19 mouse cellular contexts compared by ENCODE assay signal in genomic region chr3:130986708-130987107, GRCm38 (mm10).
DNase-seq lines count a peak whose midpoint lies in the region; ATAC-seq and TF ChIP-seq lines count a peak whose summit lies in the region.
"Had no signal": no experiment of that assay in that cellular context is flagged by ENCODE, and none has a peak within 500 bp of the region (broad histone marks: within the 10 kb centered on the region; RNA-seq: fewer than 3 reads in every experiment).

No protein-coding gene starts in this region.

- intact Hi-C loops in heart, postnatal 10 days (cut with DNase I), result no loop called here

- no peaks in the 10 kb centered on the region for H3K36me3 ChIP-seq in heart, embryonic 12.5 days
- no peaks in the 10 kb centered on the region for H3K36me3 ChIP-seq in lung, postnatal 0 days (ENCODE audit: insufficient read depth, low read length)
- no peaks in the 10 kb centered on the region for H3K36me3 ChIP-seq in forebrain, embryonic 14.5 days (ENCODE audit: control insufficient read depth, insufficient read depth, low read length)
- H3K36me3 ChIP-seq: embryonic facial prominence, embryonic 10.5 days; hindbrain, embryonic 15.5 days had no signal

- H3K9me3 ChIP-seq in heart, embryonic 12.5 days (replicated peaks), result peaks cover 8% of the 10 kb centered on the region; the same call in 1 of the 2 replicates
- H3K9me3 ChIP-seq in lung, postnatal 0 days (ENCODE audit: low read length), result no peaks in the 10 kb centered on the region
- no peaks in the 10 kb centered on the region for H3K9me3 ChIP-seq in forebrain, embryonic 14.5 days (replicated peaks; ENCODE audit: control insufficient read depth, low read length)
- H3K9me3 ChIP-seq: embryonic facial prominence, embryonic 10.5 days; forebrain, embryonic 13.5 days; hindbrain, embryonic 15.5 days had no signal

- no peak for TF ChIP-seq CTCF in lung, postnatal 0 days (IDR thresholded peaks at IDR 0.05)
- no peak for TF ChIP-seq CTCF in lung, adult 2 months (IDR thresholded peaks at IDR 0.05; ENCODE audit: insufficient read depth, low read length)

- no peaks in the 10 kb centered on the region for H3K4me1 ChIP-seq in heart, embryonic 12.5 days (replicated peaks)
- H3K4me1 ChIP-seq in lung, postnatal 0 days (ENCODE audit: insufficient read depth, low read depth, low read length), result no peaks in the 10 kb centered on the region
- peaks cover 4% of the 10 kb centered on the region for H3K4me1 ChIP-seq in lung, adult 2 months (ENCODE audit: control insufficient read depth, insufficient read depth, low read length)
- no peaks in the 10 kb centered on the region for H3K4me1 ChIP-seq in forebrain, embryonic 14.5 days (ENCODE audit: control insufficient read depth, insufficient read depth, low read length)
- H3K4me1 ChIP-seq: embryonic facial prominence, embryonic 10.5 days; forebrain, embryonic 13.5 days; hindbrain, embryonic 15.5 days had no signal

- H3K9ac ChIP-seq in heart, embryonic 12.5 days, result no peak overlapping the region
- no peak overlapping the region for H3K9ac ChIP-seq in lung, postnatal 0 days (replicated peaks; ENCODE audit: low read depth)
- H3K9ac ChIP-seq in forebrain, embryonic 14.5 days (ENCODE audit: low read length), result no peak overlapping the region
- H3K9ac ChIP-seq: forebrain, embryonic 13.5 days; hindbrain, embryonic 15.5 days had no signal

- peak; percentile 46 to 67 for DNase-seq in heart, adult 18-20 months
- no peak for DNase-seq in lung, postnatal 0 days (ENCODE audit: low spot score)
- no peak for DNase-seq in lung, adult 2 months
- peak; percentile 51 to 63 for DNase-seq in heart, postnatal 10 days
- peak; percentile 30 for DNase-seq in heart, postnatal 4 days
- no peak for DNase-seq in yolk sac, embryonic 10.5 days (ENCODE audit: low spot score)
- DNase-seq in forebrain, embryonic 14.5 days (ENCODE audit: low spot score), result no peak
- DNase-seq: adrenal gland, adult 8-10 months; adrenal gland, postnatal 36 days; cerebellum, adult 2 months; gastrocnemius, adult 2 months; gastrocnemius, postnatal 25 days had no signal

- H3K4me2 ChIP-seq in heart, embryonic 12.5 days, result no peak overlapping the region
- no peak overlapping the region for H3K4me2 ChIP-seq in lung, postnatal 0 days (replicated peaks; ENCODE audit: low read depth, low read length)
- H3K4me2 ChIP-seq in forebrain, embryonic 14.5 days (ENCODE audit: low read length), result no peak overlapping the region
- H3K4me2 ChIP-seq: forebrain, embryonic 13.5 days; hindbrain, embryonic 15.5 days had no signal

- H3K4me3 ChIP-seq in heart, embryonic 12.5 days, result no peak overlapping the region
- no peak overlapping the region for H3K4me3 ChIP-seq in lung, postnatal 0 days (ENCODE audit: low read depth, low read length)
- H3K4me3 ChIP-seq in lung, adult 2 months (replicated peaks; ENCODE audit: extremely low read depth, low read depth, low read length), result no peak overlapping the region
- H3K4me3 ChIP-seq in forebrain, embryonic 14.5 days (ENCODE audit: low read depth, low read length), result no peak overlapping the region
- H3K4me3 ChIP-seq: embryonic facial prominence, embryonic 10.5 days; forebrain, embryonic 13.5 days; gastrocnemius, adult 2 months; hindbrain, embryonic 15.5 days had no signal

- 82% methylated on average over 2 of the region's 2 CpGs for WGBS in heart, embryonic 12.5 days
- WGBS in lung, postnatal 0 days, result 63% methylated on average over 2 of the region's 2 CpGs
- 46% methylated on average over 2 of the region's 2 CpGs for WGBS in lung, adult 2 months
- WGBS in forebrain, embryonic 14.5 days, result 97% methylated on average over 2 of the region's 2 CpGs

- H3K27ac ChIP-seq in heart, embryonic 12.5 days (ENCODE audit: poor library complexity, severe bottlenecking), result no peak overlapping the region
- no peak overlapping the region for H3K27ac ChIP-seq in lung, postnatal 0 days (ENCODE audit: low read length)
- H3K27ac ChIP-seq in forebrain, embryonic 14.5 days (ENCODE audit: low read depth, low read length), result no peak overlapping the region
- H3K27ac ChIP-seq: embryonic facial prominence, embryonic 10.5 days; forebrain, embryonic 13.5 days; gastrocnemius, adult 2 months; hindbrain, embryonic 15.5 days had no signal

- no peaks in the 10 kb centered on the region for H3K27me3 ChIP-seq in heart, embryonic 12.5 days (replicated peaks)
- no peaks in the 10 kb centered on the region for H3K27me3 ChIP-seq in lung, postnatal 0 days (replicated peaks; ENCODE audit: insufficient read depth, low read length)
- H3K27me3 ChIP-seq in forebrain, embryonic 14.5 days (replicated peaks; ENCODE audit: control insufficient read depth, insufficient read depth, low read length), result no peaks in the 10 kb centered on the region
- H3K27me3 ChIP-seq: CH12.LX; forebrain, embryonic 13.5 days; hindbrain, embryonic 15.5 days; Patski had no signal

- peak; percentile 13; the same call in 1 of the 2 replicates for TF ChIP-seq EP300 in lung, postnatal 0 days (IDR thresholded peaks at IDR 0.05)

- TF ChIP-seq POLR2A in lung, adult 2 months (IDR thresholded peaks at IDR 0.05; ENCODE audit: borderline replicate concordance, extremely low read depth, low read depth, low read length), result no peak

- ATAC-seq in heart, embryonic 12.5 days (ENCODE audit: insufficient number of reproducible peaks, low FRiP score), result no peak
- peak; percentile 63 for ATAC-seq in lung, postnatal 0 days
- ATAC-seq in forebrain, embryonic 14.5 days, result no peak
- ATAC-seq: forebrain, embryonic 13.5 days; intestine, embryonic 16.5 days; Patski had no signal

Comparison
In these comparisons a context has a peak if more than half of its experiments do, and no peak if none do; other contexts are left out.
1. DNase-seq: peak in heart, adult 18-20 months (2 of 2), heart, postnatal 10 days (2 of 2) and heart, postnatal 4 days (single experiment); none in lung, postnatal 0 days (single experiment), lung, adult 2 months (single experiment), yolk sac, embryonic 10.5 days (single experiment) and forebrain, embryonic 14.5 days (single experiment).